ENCODE assay signal across 12 mouse cellular contexts in genomic region chr17:57290671-57291055, GRCm38 (mm10). TPM values are rescaled to one million over a fixed set of nuclear protein-coding genes. Genes with fewer than 3 reads are reported as not detected.
DNase-seq lines count a peak whose midpoint lies in the region; ATAC-seq and TF ChIP-seq lines count a peak whose summit lies in the region.
"Had no signal": no experiment of that assay in that cellular context is flagged by ENCODE, and none has a peak within 500 bp of the region (broad histone marks: within the 10 kb centered on the region; RNA-seq: fewer than 3 reads in every experiment).

No protein-coding gene starts in this region.

- H3K4me3 ChIP-seq in lung, embryonic 14.5 days (ENCODE audit: low read depth, low read length) = no peak overlapping the region
- H3K4me3 ChIP-seq in lung, adult 2 months (replicated peaks; ENCODE audit: extremely low read depth, low read depth, low read length) = no peak overlapping the region
- peak overlapping the region; percentile 88 for H3K4me3 ChIP-seq in megakaryocyte, embryonic 14.5 days (replicated peaks)
- H3K4me3 ChIP-seq in forebrain, postnatal 0 days (ENCODE audit: low read depth, low read length) = no peak overlapping the region
- H3K4me3 ChIP-seq in hindbrain, embryonic 13.5 days = no peak overlapping the region
- H3K4me3 ChIP-seq: forebrain, embryonic 10.5 days; limb, embryonic 15.5 days; neural tube, embryonic 12.5 days had no signal

- no peak for TF ChIP-seq CTCF in lung, embryonic 14.5 days (IDR thresholded peaks at IDR 0.05; ENCODE audit: low read depth)
- TF ChIP-seq CTCF in lung, adult 2 months (IDR thresholded peaks at IDR 0.05; ENCODE audit: insufficient read depth, low read length) = no peak
- TF ChIP-seq CTCF in forebrain, postnatal 0 days (IDR thresholded peaks at IDR 0.05; ENCODE audit: low read depth) = no peak

- TF ChIP-seq POLR2A in lung, adult 2 months (IDR thresholded peaks at IDR 0.05; ENCODE audit: borderline replicate concordance, extremely low read depth, low read depth, low read length) = no peak

- H3K27me3 ChIP-seq in lung, embryonic 14.5 days (ENCODE audit: insufficient read depth, low read length) = no peaks in the 10 kb centered on the region
- no peaks in the 10 kb centered on the region for H3K27me3 ChIP-seq in megakaryocyte, embryonic 14.5 days (replicated peaks)
- H3K27me3 ChIP-seq in forebrain, postnatal 0 days (ENCODE audit: insufficient read depth, low read length) = no peaks in the 10 kb centered on the region
- H3K27me3 ChIP-seq in hindbrain, embryonic 13.5 days = no peaks in the 10 kb centered on the region
- H3K27me3 ChIP-seq: limb, embryonic 15.5 days; neural tube, embryonic 12.5 days had no signal

- no peak for DNase-seq in lung, embryonic 14.5 days
- no peak for DNase-seq in lung, adult 2 months
- DNase-seq in c-Kit-positive CD71-negative TER-119-negative erythroid progenitor cells, embryonic 14.5 days (ENCODE audit: low read depth) = peak; percentile 60
- no peak for DNase-seq in forebrain, postnatal 0 days
- no peak for DNase-seq in gastrocnemius, postnatal 14 days

- no peaks in the 10 kb centered on the region for H3K4me1 ChIP-seq in lung, embryonic 14.5 days (ENCODE audit: insufficient read depth)
- peaks cover 7% of the 10 kb centered on the region; the same call in 1 of the 2 replicates for H3K4me1 ChIP-seq in lung, adult 2 months (ENCODE audit: control insufficient read depth, insufficient read depth, low read length)
- H3K4me1 ChIP-seq in megakaryocyte, embryonic 14.5 days = peaks cover 100% of the 10 kb centered on the region
- H3K4me1 ChIP-seq in forebrain, postnatal 0 days (ENCODE audit: insufficient read depth) = no peaks in the 10 kb centered on the region
- no peaks in the 10 kb centered on the region for H3K4me1 ChIP-seq in hindbrain, embryonic 13.5 days (replicated peaks)
- H3K4me1 ChIP-seq: forebrain, embryonic 10.5 days; limb, embryonic 15.5 days; neural tube, embryonic 12.5 days had no signal

- no peaks in the 10 kb centered on the region for H3K9me3 ChIP-seq in lung, embryonic 14.5 days (ENCODE audit: low read depth, low read length)
- peaks cover 5% of the 10 kb centered on the region; the same call in 1 of the 2 replicates for H3K9me3 ChIP-seq in megakaryocyte, embryonic 14.5 days
- no peaks in the 10 kb centered on the region for H3K9me3 ChIP-seq in forebrain, postnatal 0 days (ENCODE audit: low read length)
- no peaks in the 10 kb centered on the region for H3K9me3 ChIP-seq in hindbrain, embryonic 13.5 days
- H3K9me3 ChIP-seq: forebrain, embryonic 10.5 days; limb, embryonic 15.5 days; neural tube, embryonic 12.5 days had no signal

- H3K4me2 ChIP-seq in lung, embryonic 14.5 days = no peak overlapping the region
- H3K4me2 ChIP-seq in forebrain, postnatal 0 days (ENCODE audit: low read depth) = no peak overlapping the region
- no peak overlapping the region for H3K4me2 ChIP-seq in hindbrain, embryonic 13.5 days
- H3K4me2 ChIP-seq: limb, embryonic 15.5 days; neural tube, embryonic 12.5 days had no signal

- ATAC-seq in lung, embryonic 14.5 days (ENCODE audit: insufficient read depth) = no peak
- peak; percentile 55 for ATAC-seq in CD4-positive, CD25-positive, alpha-beta regulatory T cell, adult 4 months
- no peak for ATAC-seq in forebrain, postnatal 0 days
- ATAC-seq in hindbrain, embryonic 13.5 days (ENCODE audit: low FRiP score) = no peak
- ATAC-seq: intestine, postnatal 0 days had no signal

- intact Hi-C loops in gastrocnemius, postnatal 14 days (cut with DNase I; ENCODE audit: low total_unique reads) = no loop called here

- no peaks in the 10 kb centered on the region for H3K36me3 ChIP-seq in lung, embryonic 14.5 days (ENCODE audit: insufficient read depth)
- peaks cover 86% of the 10 kb centered on the region for H3K36me3 ChIP-seq in megakaryocyte, embryonic 14.5 days (replicated peaks; ENCODE audit: low read length)
- no peaks in the 10 kb centered on the region for H3K36me3 ChIP-seq in forebrain, postnatal 0 days (ENCODE audit: insufficient read depth)
- no peaks in the 10 kb centered on the region for H3K36me3 ChIP-seq in hindbrain, embryonic 13.5 days
- H3K36me3 ChIP-seq: forebrain, embryonic 10.5 days; limb, embryonic 15.5 days; neural tube, embryonic 12.5 days had no signal

- 67% methylated on average over 7 of the region's 7 CpGs for WGBS in lung, embryonic 14.5 days
- WGBS in lung, adult 2 months = 47% methylated on average over 7 of the region's 7 CpGs
- WGBS in forebrain, postnatal 0 days = 92% methylated on average over 7 of the region's 7 CpGs
- WGBS in hindbrain, embryonic 13.5 days = 90% methylated on average over 7 of the region's 7 CpGs

- H3K27ac ChIP-seq in lung, embryonic 14.5 days (ENCODE audit: low read depth) = peak overlapping the region; percentile 1; the same call in 1 of the 2 replicates
- H3K27ac ChIP-seq in forebrain, postnatal 0 days (ENCODE audit: low read depth, low read length) = no peak overlapping the region
- H3K27ac ChIP-seq in hindbrain, embryonic 13.5 days = no peak overlapping the region
- H3K27ac ChIP-seq: forebrain, embryonic 10.5 days; limb, embryonic 15.5 days; neural tube, embryonic 12.5 days had no signal

- H3K9ac ChIP-seq in lung, embryonic 14.5 days = no peak overlapping the region
- H3K9ac ChIP-seq in forebrain, postnatal 0 days = no peak overlapping the region
- H3K9ac ChIP-seq in hindbrain, embryonic 13.5 days = no peak overlapping the region
- H3K9ac ChIP-seq: limb, embryonic 15.5 days; neural tube, embryonic 12.5 days had no signal

RNA-seq across cellular contexts. Expression of gene Vav1, which starts 11.8 kb away (rescaled TPM):
- polyA plus RNA-seq in lung, embryonic 14.5 days (2014; fragmentation: Nextera tagmentation; extraction: Ambion mirVana) = 2.7 TPM in 2 replicates
- 8.2 and 12.3 TPM in 2 replicates for polyA plus RNA-seq in lung, adult 2 months (2012; rRNA removed)
- 100 to 1,000 TPM in 1 of 2 experiments, 10 to 100 TPM in 1; 88.9 to 130 TPM for polyA plus RNA-seq in CD4-positive, CD25-positive, alpha-beta regulatory T cell, adult 4 months (2017; shearing (Covaris generic))
- polyA plus RNA-seq in megakaryocyte, embryonic 14.5 days (2012; ENCODE audit: insufficient read depth, low replicate concordance) = 34.6 and 164 TPM in 2 replicates
- total RNA-seq in forebrain, postnatal 0 days (2014; rRNA removed) = 2.2 and 2.5 TPM in 2 replicates
- polyA plus RNA-seq in forebrain, postnatal 0 days (2015; fragmentation: Nextera tagmentation; extraction: Ambion mirVana) = 1.6 and 1.8 TPM in 2 replicates
- 1.8 and 2.2 TPM in 2 replicates for polyA plus RNA-seq in hindbrain, embryonic 13.5 days (2015; fragmentation: Nextera tagmentation; extraction: Ambion mirVana)
- under 1 TPM; 0.66 to 0.93 TPM for total RNA-seq in gastrocnemius, postnatal 14 days (2021)

RNA-seq across cellular contexts. Expression of gene Trip10, which starts 41.4 kb away (rescaled TPM):
- 39.9 and 40.3 TPM in 2 replicates for polyA plus RNA-seq in lung, embryonic 14.5 days (2014; fragmentation: Nextera tagmentation; extraction: Ambion mirVana)
- 43.0 and 50.7 TPM in 2 replicates for polyA plus RNA-seq in lung, adult 2 months (2012; rRNA removed)
- polyA plus RNA-seq in CD4-positive, CD25-positive, alpha-beta regulatory T cell, adult 4 months (2017; shearing (Covaris generic)) = 1 to 10 TPM; 2.6 to 3.6 TPM
- 25.4 and 45.7 TPM in 2 replicates for polyA plus RNA-seq in megakaryocyte, embryonic 14.5 days (2012; ENCODE audit: insufficient read depth, low replicate concordance)
- total RNA-seq in forebrain, postnatal 0 days (2014; rRNA removed) = 3.2 and 3.5 TPM in 2 replicates
- 5.2 and 6.0 TPM in 2 replicates for polyA plus RNA-seq in forebrain, postnatal 0 days (2015; fragmentation: Nextera tagmentation; extraction: Ambion mirVana)
- 12.5 and 14.6 TPM in 2 replicates for polyA plus RNA-seq in hindbrain, embryonic 13.5 days (2015; fragmentation: Nextera tagmentation; extraction: Ambion mirVana)
- total RNA-seq in gastrocnemius, postnatal 14 days (2021) = 10 to 100 TPM; 69.4 to 75.6 TPM

RNA-seq across cellular contexts. Expression of gene Gpr108, which starts 42.4 kb away (rescaled TPM):
- polyA plus RNA-seq in lung, embryonic 14.5 days (2014; fragmentation: Nextera tagmentation; extraction: Ambion mirVana) = 30.8 and 33.9 TPM in 2 replicates
- 62.1 and 68.2 TPM in 2 replicates for polyA plus RNA-seq in lung, adult 2 months (2012; rRNA removed)
- 10 to 100 TPM; 62.0 to 94.4 TPM for polyA plus RNA-seq in CD4-positive, CD25-positive, alpha-beta regulatory T cell, adult 4 months (2017; shearing (Covaris generic))
- polyA plus RNA-seq in megakaryocyte, embryonic 14.5 days (2012; ENCODE audit: insufficient read depth, low replicate concordance) = 30.6 and 33.1 TPM in 2 replicates
- total RNA-seq in forebrain, postnatal 0 days (2014; rRNA removed) = 15.7 and 18.6 TPM in 2 replicates
- 16.9 and 17.5 TPM in 2 replicates for polyA plus RNA-seq in forebrain, postnatal 0 days (2015; fragmentation: Nextera tagmentation; extraction: Ambion mirVana)
- 22.4 and 23.8 TPM in 2 replicates for polyA plus RNA-seq in hindbrain, embryonic 13.5 days (2015; fragmentation: Nextera tagmentation; extraction: Ambion mirVana)
- 10 to 100 TPM; 21.8 to 24.6 TPM for total RNA-seq in gastrocnemius, postnatal 14 days (2021)
